Mouse (Mus musculus) hindbrain, embryonic 14.5 days (tissue): ENCODE results near the gene Cep350. TPM values are rescaled to one million over a fixed set of nuclear protein-coding genes. Genes with fewer than 3 reads are reported as not detected.
"Not testable (repeated sequence)": the region's sequence is repeated elsewhere in the genome, so short reads cannot be mapped to it uniquely, and the experiment has no call there.

ENCODE experiments used
- ATAC-seq: fragments of 200-750 bp; cut with Nextera tagmentation; 2 replicates; pipeline ENCODE4 v1.8.0; 2017; ENCODE audit warnings: moderate number of reproducible peaks, mild to moderate bottlenecking, moderate TSS enrichment, moderate library complexity; ENCODE audit not compliant: low FRiP score
- DNase-seq: peaks from one replicate; pipeline ENCODE4 v3.0.0-alpha.2; 2015; ENCODE audit warnings: low spot score
- H3K27ac ChIP-seq: fragments of 300-500 bp; sonication (generic); 2 replicates; pipeline ENCODE4 v1.5.1; 2014; ENCODE audit warnings: mild to moderate bottlenecking, moderate library complexity
- H3K27me3 ChIP-seq: fragments of 300-500 bp; sonication (generic); 2 replicates; pipeline ENCODE4 v1.6.1; 2014; ENCODE audit warnings: mild to moderate bottlenecking, low read length, mixed read lengths; ENCODE audit not compliant: control insufficient read depth, insufficient read depth
- H3K36me3 ChIP-seq: fragments of 300-500 bp; sonication (generic); replicated peaks from 2 replicates; pipeline ENCODE4 v1.6.1; 2014; ENCODE audit not compliant: control insufficient read depth, insufficient read depth
- H3K4me1 ChIP-seq: fragments of 300-500 bp; sonication (generic); replicated peaks from 2 replicates; pipeline ENCODE4 v1.6.1; 2014; ENCODE audit warnings: antibody characterized with exemption, low read length, mixed read lengths; ENCODE audit not compliant: control insufficient read depth, insufficient read depth
- H3K4me2 ChIP-seq: fragments of 300-500 bp; sonication (generic); replicated peaks from 2 replicates; pipeline ENCODE4 v1.6.1; 2014; ENCODE audit warnings: mild to moderate bottlenecking, moderate library complexity
- H3K4me3 ChIP-seq: fragments of 300-500 bp; sonication (generic); replicated peaks from 2 replicates; pipeline ENCODE4 v1.5.1; 2014; ENCODE audit warnings: mild to moderate bottlenecking, low read length
- H3K9ac ChIP-seq: fragments of 300-500 bp; sonication (generic); 2 replicates; pipeline ENCODE4 v1.6.1; 2014
- H3K9me3 ChIP-seq: fragments of 300-500 bp; sonication (generic); 2 replicates; pipeline ENCODE4 v1.6.1; 2016; ENCODE audit warnings: low read length; ENCODE audit not compliant: control insufficient read depth
- WGBS: fragments of 180-500 bp; shearing (Covaris S2); extraction: QIAGEN DNeasy Blood & Tissue Kit; methylation state at CpG from one replicate; pipeline ENCODE4 v1.1.7; 2014; 5-methylcytosine and 5-hydroxymethylcytosine counted together
- polyA plus RNA-seq: library from polyadenylated mRNA; unstranded; fragments of >200 nt; fragmentation: Nextera tagmentation; extraction: Ambion mirVana; gene quantifications from 2 replicates; pipeline ENCODE4 v1.2.1, GENCODE M21; 2014

Gene Cep350
- polyA plus RNA-seq, 1 experiment from 2014 or later, result 15.1 TPM

- no peaks in the 10 kb centered on the region for H3K27me3 ChIP-seq
- ATAC-seq, result no peak
- H3K4me3 ChIP-seq, result no peak overlapping the region
- no peak overlapping the region for H3K4me2 ChIP-seq
- WGBS, result 86% methylated on average over 2 of the region's 2 CpGs
- DNase-seq, result no peak
- no peaks in the 10 kb centered on the region for H3K9me3 ChIP-seq
- H3K36me3 ChIP-seq, result peaks cover 77% of the 10 kb centered on the region
- H3K27ac ChIP-seq, result no peak overlapping the region
- H3K9ac ChIP-seq, result no peak overlapping the region
- no peaks in the 10 kb centered on the region for H3K4me1 ChIP-seq
Observed at GRCm38 (mm10) chr1:155934702-155935101, 38.4 kb downstream of the Cep350 start.

GRCm38 (mm10) chr1:155903561-155903960, 69.5 kb downstream of the Cep350 start:
- no peaks in the 10 kb centered on the region for H3K27me3 ChIP-seq
- H3K27ac ChIP-seq, result no peak overlapping the region
- H3K36me3 ChIP-seq, result peaks cover 90% of the 10 kb centered on the region
- ATAC-seq (no peak), DNase-seq (no peak)
- no peak overlapping the region for H3K4me2 ChIP-seq
- H3K9me3 ChIP-seq, result no peaks in the 10 kb centered on the region
- 92% methylated on average over 3 of the region's 3 CpGs for WGBS
- H3K9ac ChIP-seq, result no peak overlapping the region
- no peaks in the 10 kb centered on the region for H3K4me1 ChIP-seq
- no peak overlapping the region for H3K4me3 ChIP-seq

- peaks cover 90% of the 10 kb centered on the region for H3K36me3 ChIP-seq
- WGBS, result 96% methylated on average over 8 of the region's 8 CpGs
- no peaks in the 10 kb centered on the region for H3K4me1 ChIP-seq
Observed at GRCm38 (mm10) chr1:155901348-155901747, 71.7 kb downstream of the Cep350 start.

GRCm38 (mm10) chr1:155894382-155894781, 78.7 kb downstream of the Cep350 start:
- no peak overlapping the region for H3K4me2 ChIP-seq
- H3K36me3 ChIP-seq, result peaks cover 82% of the 10 kb centered on the region
- H3K4me3 ChIP-seq, result no peak overlapping the region
- H3K9ac ChIP-seq, result no peak overlapping the region
- ATAC-seq, result no peak
- no peaks in the 10 kb centered on the region for H3K4me1 ChIP-seq
- WGBS, result 95% methylated on average over 10 of the region's 10 CpGs
- DNase-seq, result no peak
- no peak overlapping the region for H3K27ac ChIP-seq
- no peaks in the 10 kb centered on the region for H3K27me3 ChIP-seq
- H3K9me3 ChIP-seq, result no peaks in the 10 kb centered on the region

More at GRCm38 (mm10) chr1:155901348-155901747, 71.7 kb downstream of the Cep350 start:
- no peak for ATAC-seq
- H3K9ac ChIP-seq, result no peak overlapping the region
- no peak for DNase-seq
- H3K4me3 ChIP-seq, result no peak overlapping the region
- no peak overlapping the region for H3K4me2 ChIP-seq
- no peaks in the 10 kb centered on the region for H3K27me3 ChIP-seq
- no peaks in the 10 kb centered on the region for H3K9me3 ChIP-seq
- no peak overlapping the region for H3K27ac ChIP-seq

GRCm38 (mm10) chr1:155886846-155887245, 86.2 kb downstream of the Cep350 start:
- peaks cover 68% of the 10 kb centered on the region for H3K36me3 ChIP-seq
- no peak overlapping the region for H3K9ac ChIP-seq
- H3K4me3 ChIP-seq, result no peak overlapping the region
- ATAC-seq (no peak), DNase-seq (no peak)
- WGBS, result 88% methylated on average over 2 of the region's 2 CpGs
- H3K9me3 ChIP-seq, result no peaks in the 10 kb centered on the region
- H3K4me1 ChIP-seq, result no peaks in the 10 kb centered on the region
- H3K27me3 ChIP-seq, result no peaks in the 10 kb centered on the region
- no peak overlapping the region for H3K4me2 ChIP-seq
- no peak overlapping the region for H3K27ac ChIP-seq

GRCm38 (mm10) chr1:155882646-155883231, 90.3 kb downstream of the Cep350 start:
- WGBS, result 90% methylated on average over 3 of the region's 3 CpGs
- H3K4me3 ChIP-seq, ATAC-seq, H3K27me3 ChIP-seq, H3K9ac ChIP-seq, DNase-seq, H3K4me2 ChIP-seq, H3K9me3 ChIP-seq, H3K27ac ChIP-seq, H3K4me1 ChIP-seq: not testable (repeated sequence)
- peaks cover 75% of the 10 kb centered on the region for H3K36me3 ChIP-seq

- H3K9me3 ChIP-seq, result no peaks in the 10 kb centered on the region
- no peak overlapping the region for H3K27ac ChIP-seq
- 90% methylated on average over 3 of the region's 3 CpGs for WGBS
- no peak overlapping the region for H3K9ac ChIP-seq
- no peaks in the 10 kb centered on the region for H3K4me1 ChIP-seq
- peaks cover 80% of the 10 kb centered on the region for H3K36me3 ChIP-seq
- no peak overlapping the region for H3K4me3 ChIP-seq
- ATAC-seq (no peak), DNase-seq (no peak)
- H3K4me2 ChIP-seq, result no peak overlapping the region
- H3K27me3 ChIP-seq, result no peaks in the 10 kb centered on the region
Observed at GRCm38 (mm10) chr1:155879596-155879995, 93.5 kb downstream of the Cep350 start.

- Histone ChIP-seq H3K9ac (no peak overlapping the region), H3K4me2 (no peak overlapping the region), H3K4me3 (no peak overlapping the region), H3K4me1 (no peaks in the 10 kb centered on the region), H3K27me3 (no peaks in the 10 kb centered on the region), H3K9me3 (no peaks in the 10 kb centered on the region), H3K27ac (no peak overlapping the region), H3K36me3 (peaks cover 88% of the 10 kb centered on the region)
- WGBS, result 74% methylated on average over 4 of the region's 4 CpGs
- DNase-seq (no peak), ATAC-seq (no peak)
Observed at GRCm38 (mm10) chr1:155862967-155863366, 110.1 kb downstream of the Cep350 start.

GRCm38 (mm10) chr1:155854926-155855702, 117.9 kb downstream of the Cep350 start:
- WGBS, result 87% methylated on average over 7 of the region's 7 CpGs
- H3K9ac ChIP-seq, result no peak overlapping the region
- no peak overlapping the region for H3K27ac ChIP-seq
- no peaks in the 10 kb centered on the region for H3K9me3 ChIP-seq
- no peak overlapping the region for H3K4me2 ChIP-seq
- H3K36me3 ChIP-seq, result peaks cover 59% of the 10 kb centered on the region
- no peaks in the 10 kb centered on the region for H3K4me1 ChIP-seq
- H3K4me3 ChIP-seq, result no peak overlapping the region
- ATAC-seq (no peak), DNase-seq (no peak)
- no peaks in the 10 kb centered on the region for H3K27me3 ChIP-seq
